Mouse (Mus musculus): Measurements from ENCODE around the gene Wdr19.
"Not testable (repeated sequence)": the region's sequence is repeated elsewhere in the genome, so short reads cannot be mapped to it uniquely, and the experiment has no call there.

Gene Wdr19

GRCm38 (mm10) chr5:65194441-65194840 is 5.1 kb upstream of the Wdr19 start:
- DNase-seq (ENCODE audit: low spot score): peak; percentile 30

GRCm38 (mm10) chr5:65204726-65205125 is 5.2 kb downstream of the Wdr19 start:
- no peak for DNase-seq (ENCODE audit: low spot score)

GRCm38 (mm10) chr5:65213321-65213720 is 13.8 kb downstream of the Wdr19 start:
- no peak for DNase-seq (ENCODE audit: low spot score)

- DNase-seq (ENCODE audit: low spot score): no peak
These were observed 18.1 kb downstream of the Wdr19 start for GRCm38 (mm10) chr5:65217305-65218269.

GRCm38 (mm10) chr5:65221037-65221436 is 21.5 kb downstream of the Wdr19 start:
- DNase-seq (ENCODE audit: low spot score): no peak

GRCm38 (mm10) chr5:65224056-65224455 is 24.6 kb downstream of the Wdr19 start:
- no peak for DNase-seq (ENCODE audit: low spot score)

- no peak for DNase-seq (ENCODE audit: low spot score)
These were observed 31.9 kb downstream of the Wdr19 start for GRCm38 (mm10) chr5:65231289-65232003.

- DNase-seq (ENCODE audit: low spot score): peak; percentile 63
These were observed 43.2 kb downstream of the Wdr19 start for GRCm38 (mm10) chr5:65242740-65243139.

GRCm38 (mm10) chr5:65247296-65247695 is 47.8 kb downstream of the Wdr19 start:
- DNase-seq (ENCODE audit: low spot score): peak; percentile 62

- no peak for DNase-seq (ENCODE audit: low spot score)
These were observed 50.8 kb downstream of the Wdr19 start for GRCm38 (mm10) chr5:65250185-65250855.

- no peak for DNase-seq (ENCODE audit: low spot score)
These were observed 58.5 kb downstream of the Wdr19 start for GRCm38 (mm10) chr5:65257910-65258505.

- peak; percentile 90 for DNase-seq (ENCODE audit: low spot score)
These were observed 74.5 kb downstream of the Wdr19 start for GRCm38 (mm10) chr5:65273966-65274365.

- peak; percentile 94 for DNase-seq (ENCODE audit: low spot score)
These were observed 79.7 kb downstream of the Wdr19 start for GRCm38 (mm10) chr5:65279133-65279651.

- peak; percentile 45 for DNase-seq (ENCODE audit: low spot score)
These were observed 81.7 kb downstream of the Wdr19 start for GRCm38 (mm10) chr5:65281216-65281615.

- DNase-seq (ENCODE audit: low spot score): peak; percentile 36
These were observed 84.7 kb downstream of the Wdr19 start for GRCm38 (mm10) chr5:65284171-65284570.

- DNase-seq (ENCODE audit: low spot score): no peak
These were observed 88.5 kb downstream of the Wdr19 start for GRCm38 (mm10) chr5:65287751-65288701.

GRCm38 (mm10) chr5:65289009-65289408 is 89.5 kb downstream of the Wdr19 start:
- not testable (repeated sequence) for DNase-seq (ENCODE audit: low spot score)

- no peak for DNase-seq (ENCODE audit: low spot score)
These were observed 94.1 kb downstream of the Wdr19 start for GRCm38 (mm10) chr5:65293627-65294026.

- no peak for DNase-seq (ENCODE audit: low spot score)
These were observed 94.8 kb downstream of the Wdr19 start for GRCm38 (mm10) chr5:65294270-65294669.

GRCm38 (mm10) chr5:65298167-65298950 is 98.9 kb downstream of the Wdr19 start:
- DNase-seq (ENCODE audit: low spot score): no peak

Data from adipocyte (in vitro differentiated cells).